Mouse (Mus musculus): Measurements from ENCODE around the gene Phox2a. TPM values are rescaled to one million over a fixed set of nuclear protein-coding genes. Genes with fewer than 3 reads are reported as not detected.

The Phox2a gene
- polyA plus RNA-seq, 1 experiment from 2014 or later, result 2.2 TPM

- H3K27ac ChIP-seq (ENCODE audit: low read length), result no peak overlapping the region
- peaks cover 24% of the 10 kb centered on the region for H3K27me3 ChIP-seq (replicated peaks; ENCODE audit: control insufficient read depth, insufficient read depth, low read length)
- no peak for ATAC-seq
- H3K9ac ChIP-seq (ENCODE audit: low read depth, low read length), result no peak overlapping the region; the same call in 1 of the 2 replicates
- peaks cover 18% of the 10 kb centered on the region for H3K36me3 ChIP-seq (ENCODE audit: control insufficient read depth, insufficient read depth, low read length)
- H3K4me3 ChIP-seq (ENCODE audit: low read length), result no peak overlapping the region
- WGBS, result 84% methylated on average over 18 of the region's 18 CpGs
- no peak overlapping the region for H3K4me2 ChIP-seq (ENCODE audit: low read depth, low read length)
- H3K9me3 ChIP-seq (ENCODE audit: control insufficient read depth, low read length), result no peaks in the 10 kb centered on the region
- peaks cover 17% of the 10 kb centered on the region for H3K4me1 ChIP-seq (ENCODE audit: control insufficient read depth, insufficient read depth, low read length)
Measured at GRCm38 (mm10) chr7:101823758-101824630, 5.9 kb downstream of the Phox2a start.

DNA sequence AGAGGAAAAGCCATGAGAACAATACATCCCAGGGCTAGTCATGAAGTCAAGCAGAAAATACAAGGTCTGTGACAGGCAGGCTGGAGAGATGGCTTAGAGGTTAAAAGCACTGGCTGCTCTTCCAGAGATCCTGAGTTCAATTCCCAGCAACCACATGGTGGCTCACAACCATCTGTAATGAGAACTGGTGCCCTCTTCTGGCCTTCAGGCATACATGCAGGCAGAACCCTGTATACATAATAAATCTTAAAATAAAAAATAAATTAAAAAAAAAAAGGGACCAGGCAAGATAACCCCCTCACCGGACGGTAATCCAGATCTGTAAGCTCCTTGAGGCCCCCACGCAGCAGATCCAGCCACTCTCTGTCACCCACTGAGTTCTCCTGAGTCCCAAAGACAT is 12.3 kb downstream of the Phox2a start:
- Histone ChIP-seq H3K36me3 (ENCODE audit: control insufficient read depth, insufficient read depth, low read length) (peaks cover 58% of the 10 kb centered on the region), H3K27me3 (replicated peaks; ENCODE audit: control insufficient read depth, insufficient read depth, low read length) (no peaks in the 10 kb centered on the region), H3K9me3 (ENCODE audit: control insufficient read depth, low read length) (no peaks in the 10 kb centered on the region), H3K4me3 (ENCODE audit: low read length) (no peak overlapping the region), H3K4me1 (ENCODE audit: control insufficient read depth, insufficient read depth, low read length) (peaks cover 12% of the 10 kb centered on the region), H3K4me2 (ENCODE audit: low read depth, low read length) (no peak overlapping the region), H3K27ac (ENCODE audit: low read length) (no peak overlapping the region), H3K9ac (ENCODE audit: low read depth, low read length) (no peak overlapping the region)
- ATAC-seq, result no peak
- WGBS, result 100% methylated on average over 3 of the region's 3 CpGs

- Histone ChIP-seq H3K4me2 (ENCODE audit: low read depth, low read length) (no peak overlapping the region), H3K4me3 (ENCODE audit: low read length) (no peak overlapping the region), H3K36me3 (ENCODE audit: control insufficient read depth, insufficient read depth, low read length) (peaks cover 55% of the 10 kb centered on the region), H3K9me3 (ENCODE audit: control insufficient read depth, low read length) (no peaks in the 10 kb centered on the region), H3K27ac (ENCODE audit: low read length) (no peak overlapping the region), H3K9ac (ENCODE audit: low read depth, low read length) (no peak overlapping the region), H3K27me3 (replicated peaks; ENCODE audit: control insufficient read depth, insufficient read depth, low read length) (no peaks in the 10 kb centered on the region), H3K4me1 (ENCODE audit: control insufficient read depth, insufficient read depth, low read length) (peaks cover 20% of the 10 kb centered on the region)
- ATAC-seq, result no peak
- WGBS, result 97% methylated on average over 8 of the region's 8 CpGs
Measured at GRCm38 (mm10) chr7:101831437-101831836, 13.3 kb downstream of the Phox2a start.

- no peaks in the 10 kb centered on the region for H3K9me3 ChIP-seq (ENCODE audit: control insufficient read depth, low read length)
- 91% methylated on average over 4 of the region's 4 CpGs for WGBS
- no peak overlapping the region for H3K4me3 ChIP-seq (ENCODE audit: low read length)
- peaks cover 50% of the 10 kb centered on the region for H3K36me3 ChIP-seq (ENCODE audit: control insufficient read depth, insufficient read depth, low read length)
- no peaks in the 10 kb centered on the region for H3K27me3 ChIP-seq (replicated peaks; ENCODE audit: control insufficient read depth, insufficient read depth, low read length)
- H3K4me1 ChIP-seq (ENCODE audit: control insufficient read depth, insufficient read depth, low read length), result peaks cover 20% of the 10 kb centered on the region
- H3K4me2 ChIP-seq (ENCODE audit: low read depth, low read length), result no peak overlapping the region
- no peak for ATAC-seq
- no peak overlapping the region for H3K9ac ChIP-seq (ENCODE audit: low read depth, low read length)
- H3K27ac ChIP-seq (ENCODE audit: low read length), result no peak overlapping the region
Measured at GRCm38 (mm10) chr7:101832372-101832771, 14.3 kb downstream of the Phox2a start.

DNA sequence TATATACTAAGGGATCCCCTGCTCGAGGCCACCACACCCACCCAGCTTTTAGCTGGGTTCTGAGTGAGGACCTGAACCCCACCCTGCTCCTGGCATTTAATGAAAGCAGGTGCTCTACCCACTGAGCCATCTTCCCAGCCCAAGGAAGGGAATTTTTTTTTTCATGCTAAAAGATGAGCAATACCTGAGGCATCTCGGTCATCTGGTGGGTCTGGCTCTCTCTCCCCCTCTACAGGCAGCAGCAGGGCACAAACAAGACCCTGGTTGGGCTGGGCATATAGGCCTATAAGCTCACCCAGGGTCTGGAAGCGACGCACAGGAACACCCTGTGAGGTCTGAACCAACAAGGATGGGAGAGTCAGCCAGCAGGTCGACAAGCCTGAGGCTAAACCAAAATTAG is 15.2 kb downstream of the Phox2a start:
- H3K36me3 ChIP-seq (ENCODE audit: control insufficient read depth, insufficient read depth, low read length), result peaks cover 44% of the 10 kb centered on the region
- no peak for ATAC-seq
- H3K27me3 ChIP-seq (replicated peaks; ENCODE audit: control insufficient read depth, insufficient read depth, low read length), result no peaks in the 10 kb centered on the region
- H3K9me3 ChIP-seq (ENCODE audit: control insufficient read depth, low read length), result no peaks in the 10 kb centered on the region
- 63% methylated on average over 5 of the region's 5 CpGs for WGBS
- no peak overlapping the region for H3K9ac ChIP-seq (ENCODE audit: low read depth, low read length)
- no peak overlapping the region for H3K27ac ChIP-seq (ENCODE audit: low read length)
- H3K4me3 ChIP-seq (ENCODE audit: low read length), result no peak overlapping the region
- no peak overlapping the region for H3K4me2 ChIP-seq (ENCODE audit: low read depth, low read length)
- peaks cover 20% of the 10 kb centered on the region for H3K4me1 ChIP-seq (ENCODE audit: control insufficient read depth, insufficient read depth, low read length)

DNA sequence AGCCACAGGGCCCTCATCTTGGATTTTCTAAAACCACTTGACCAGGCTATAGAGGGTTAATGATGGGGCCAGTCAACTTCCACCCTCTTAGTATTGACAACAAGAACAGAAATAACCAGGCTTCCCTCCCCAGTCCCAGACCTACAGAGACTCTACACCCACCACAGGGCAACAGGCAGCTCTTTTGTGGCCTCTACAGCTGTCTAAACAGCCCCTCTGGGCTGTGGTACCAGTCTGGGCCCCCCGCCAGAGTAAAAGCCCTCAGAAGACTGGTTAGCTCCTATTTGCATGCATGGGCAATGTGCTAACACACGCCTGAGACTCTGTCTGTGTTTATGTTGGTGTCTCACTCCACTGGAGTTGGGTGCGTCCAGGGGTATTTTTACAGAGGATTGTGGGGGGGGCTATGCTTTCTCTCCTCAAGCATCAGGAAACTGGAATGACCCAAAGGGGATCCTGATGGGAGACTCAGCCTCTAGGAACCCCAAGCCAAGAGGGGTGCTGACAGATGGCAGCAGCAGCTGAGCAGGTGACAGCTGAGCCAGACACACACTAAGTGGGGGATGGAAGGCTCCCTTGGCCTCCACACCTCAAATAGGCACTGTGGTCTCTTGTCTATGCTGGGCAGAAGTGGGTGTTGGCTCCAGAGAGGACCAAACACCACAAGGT is 15.9 kb downstream of the Phox2a start:
- H3K4me1 ChIP-seq (ENCODE audit: control insufficient read depth, insufficient read depth, low read length), result peaks cover 24% of the 10 kb centered on the region
- no peak overlapping the region for H3K9ac ChIP-seq (ENCODE audit: low read depth, low read length)
- no peaks in the 10 kb centered on the region for H3K9me3 ChIP-seq (ENCODE audit: control insufficient read depth, low read length)
- 63% methylated on average over 3 of the region's 3 CpGs for WGBS
- H3K4me3 ChIP-seq (ENCODE audit: low read length), result no peak overlapping the region
- H3K4me2 ChIP-seq (ENCODE audit: low read depth, low read length), result no peak overlapping the region
- H3K27me3 ChIP-seq (replicated peaks; ENCODE audit: control insufficient read depth, insufficient read depth, low read length), result no peaks in the 10 kb centered on the region
- no peak overlapping the region for H3K27ac ChIP-seq (ENCODE audit: low read length)
- H3K36me3 ChIP-seq (ENCODE audit: control insufficient read depth, insufficient read depth, low read length), result peaks cover 40% of the 10 kb centered on the region
- ATAC-seq, result no peak

- Histone ChIP-seq H3K9me3 (ENCODE audit: control insufficient read depth, low read length) (no peaks in the 10 kb centered on the region), H3K9ac (ENCODE audit: low read depth, low read length) (no peak overlapping the region), H3K4me2 (ENCODE audit: low read depth, low read length) (peak overlapping the region; percentile 87; the same call in 1 of the 2 replicates), H3K36me3 (ENCODE audit: control insufficient read depth, insufficient read depth, low read length) (peaks cover 35% of the 10 kb centered on the region), H3K4me1 (ENCODE audit: control insufficient read depth, insufficient read depth, low read length) (peaks cover 24% of the 10 kb centered on the region), H3K27ac (ENCODE audit: low read length) (no peak overlapping the region), H3K4me3 (ENCODE audit: low read length) (0 out of 2 replicates have a peak overlapping the region, but pooled peaks have one; percentile 66), H3K27me3 (replicated peaks; ENCODE audit: control insufficient read depth, insufficient read depth, low read length) (no peaks in the 10 kb centered on the region)
- WGBS, result 48% methylated on average over 3 of the region's 3 CpGs
- ATAC-seq, result no peak
Measured at GRCm38 (mm10) chr7:101834903-101835302, 16.8 kb downstream of the Phox2a start.

DNA sequence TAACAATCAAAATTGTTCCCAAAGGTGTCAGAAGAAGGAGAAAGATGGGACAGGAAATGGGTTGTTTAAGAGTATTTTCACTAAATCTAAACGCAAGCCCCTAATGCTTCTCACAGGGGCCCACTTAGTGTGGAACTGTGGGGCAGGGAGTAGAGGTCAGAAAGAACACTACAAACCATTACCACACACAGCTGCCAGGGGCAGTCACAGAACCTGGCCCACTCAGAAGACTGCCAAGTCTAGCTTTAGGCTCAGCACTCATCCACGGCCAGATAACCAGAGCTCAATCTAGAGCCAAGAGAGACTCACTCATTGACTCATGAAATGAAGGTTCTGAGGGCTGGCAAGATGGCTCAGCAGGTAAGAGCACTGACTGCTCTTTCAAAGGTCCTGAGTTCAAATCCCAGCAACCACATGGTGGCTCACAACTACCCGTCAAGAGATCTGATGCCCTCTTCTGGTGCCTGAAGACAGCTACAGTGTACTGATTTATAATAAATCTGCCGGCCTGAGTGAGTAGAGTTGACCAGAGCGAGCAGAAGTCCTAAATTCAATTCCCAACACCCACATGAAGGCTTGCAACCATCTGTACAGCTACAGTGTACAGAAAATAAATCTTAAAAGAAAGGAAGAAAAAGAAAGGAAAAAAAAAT is 17.5 kb downstream of the Phox2a start:
- Histone ChIP-seq H3K27ac (ENCODE audit: low read length) (peak overlapping the region; percentile 97), H3K27me3 (replicated peaks; ENCODE audit: control insufficient read depth, insufficient read depth, low read length) (no peaks in the 10 kb centered on the region), H3K4me2 (ENCODE audit: low read depth, low read length) (peak overlapping the region; percentile 87), H3K4me1 (ENCODE audit: control insufficient read depth, insufficient read depth, low read length) (peaks cover 24% of the 10 kb centered on the region), H3K36me3 (ENCODE audit: control insufficient read depth, insufficient read depth, low read length) (peaks cover 29% of the 10 kb centered on the region), H3K4me3 (ENCODE audit: low read length) (peak overlapping the region; percentile 66), H3K9me3 (ENCODE audit: control insufficient read depth, low read length) (no peaks in the 10 kb centered on the region), H3K9ac (ENCODE audit: low read depth, low read length) (peak overlapping the region; percentile 90)
- WGBS, result 23% methylated on average over 5 of the region's 5 CpGs
- no peak for ATAC-seq
